Mouse (Mus musculus): ENCODE results near the gene Prrt2. TPM values are rescaled to one million over a fixed set of nuclear protein-coding genes. Genes with fewer than 3 reads are reported as not detected.

Gene Prrt2
- polyA plus RNA-seq, 1 experiment from 2014 or later: 11.9 TPM

DNA sequence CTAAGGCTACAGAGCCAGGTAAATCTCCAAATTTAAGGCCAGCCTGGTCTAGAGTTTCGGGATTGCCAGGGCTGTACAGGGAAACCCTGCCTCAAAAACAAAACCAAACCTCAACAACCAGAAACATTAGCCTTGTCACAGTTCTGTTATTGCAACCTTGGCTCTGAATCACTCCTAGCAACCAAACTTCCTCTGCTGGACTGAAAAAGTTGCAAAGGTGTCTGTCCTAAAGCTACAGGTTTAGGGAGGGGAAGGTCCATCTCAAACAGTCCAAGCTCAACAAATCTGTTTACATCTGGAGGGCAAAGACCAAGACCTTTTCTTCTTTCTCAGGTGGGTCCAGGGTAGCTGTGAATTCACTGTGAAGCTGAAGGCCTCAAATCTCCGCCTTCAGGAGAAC, 10.0 kb downstream of the Prrt2 start:
- no peak for ATAC-seq
- Histone ChIP-seq H3K4me1 (replicated peaks) (peaks cover 27% of the 10 kb centered on the region), H3K27me3 (no peaks in the 10 kb centered on the region), H3K9ac (replicated peaks) (no peak overlapping the region), H3K4me3 (replicated peaks) (no peak overlapping the region), H3K36me3 (peaks cover 38% of the 10 kb centered on the region), H3K27ac (no peak overlapping the region), H3K4me2 (replicated peaks) (no peak overlapping the region), H3K9me3 (no peaks in the 10 kb centered on the region)
- 98% methylated on average over 2 of the region's 2 CpGs for WGBS

GRCm38 (mm10) chr7:127009307-127010085, 11.5 kb downstream of the Prrt2 start:
- Histone ChIP-seq H3K4me3 (replicated peaks) (no peak overlapping the region), H3K27ac (0 out of 2 replicates have a peak overlapping the region, but pooled peaks have one; percentile 41), H3K9ac (replicated peaks) (no peak overlapping the region; the same call in 1 of the 2 replicates), H3K36me3 (peaks cover 26% of the 10 kb centered on the region), H3K4me2 (replicated peaks) (no peak overlapping the region), H3K9me3 (no peaks in the 10 kb centered on the region), H3K4me1 (replicated peaks) (peaks cover 11% of the 10 kb centered on the region), H3K27me3 (no peaks in the 10 kb centered on the region)
- 86% methylated on average over 17 of the region's 17 CpGs for WGBS
- no peak for ATAC-seq

- peak; percentile 56; the same call in 1 of the 2 replicates for ATAC-seq
- WGBS: 67% methylated on average over 9 of the region's 9 CpGs
- Histone ChIP-seq H3K36me3 (peaks cover 16% of the 10 kb centered on the region), H3K9ac (replicated peaks) (no peak overlapping the region; the same call in 1 of the 2 replicates), H3K27ac (peak overlapping the region; percentile 41), H3K4me1 (replicated peaks) (peaks cover 3% of the 10 kb centered on the region; the same call in 1 of the 2 replicates), H3K9me3 (no peaks in the 10 kb centered on the region), H3K4me3 (replicated peaks) (no peak overlapping the region), H3K27me3 (no peaks in the 10 kb centered on the region), H3K4me2 (replicated peaks) (no peak overlapping the region)
Observed at GRCm38 (mm10) chr7:127008239-127009019, 12.6 kb downstream of the Prrt2 start.

DNA sequence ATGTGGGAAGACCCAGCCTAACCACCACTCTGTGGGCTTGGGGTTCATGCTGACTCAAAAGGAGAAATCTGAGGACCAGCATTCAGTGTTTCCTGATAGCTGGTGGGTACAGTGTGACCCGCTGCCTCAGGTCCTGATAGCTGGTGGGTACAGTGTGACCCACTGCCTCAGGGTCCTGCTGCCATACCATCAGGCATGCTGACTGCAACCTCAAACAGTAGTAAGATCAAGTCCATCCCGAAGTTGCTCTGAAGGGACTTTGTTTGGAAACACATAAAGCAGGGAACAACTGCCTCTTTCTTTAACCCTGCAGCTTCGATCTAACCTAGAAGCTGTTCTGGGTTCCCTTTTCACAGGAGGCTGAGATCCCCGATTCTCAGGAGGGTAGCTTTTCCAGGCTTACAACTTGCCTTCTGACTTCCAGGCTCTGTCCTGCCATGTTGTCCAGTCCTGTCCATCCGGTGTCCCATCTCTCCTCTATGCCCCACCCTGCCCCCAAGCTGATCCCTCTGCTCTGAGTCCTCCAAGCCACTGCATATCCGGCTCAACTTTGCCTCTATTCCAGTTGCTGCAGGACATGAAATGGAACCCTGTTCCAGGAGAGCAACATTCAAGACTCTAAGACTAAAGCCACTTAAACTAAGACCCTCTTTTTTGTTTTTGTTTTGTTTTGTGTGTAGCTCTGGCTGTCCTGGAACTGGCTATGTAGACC, 13.5 kb downstream of the Prrt2 start:
- no peak for ATAC-seq
- H3K9me3 ChIP-seq: no peaks in the 10 kb centered on the region
- no peaks in the 10 kb centered on the region for H3K27me3 ChIP-seq
- H3K9ac ChIP-seq (replicated peaks): no peak overlapping the region
- H3K4me1 ChIP-seq (replicated peaks): no peaks in the 10 kb centered on the region; the same call in 1 of the 2 replicates
- H3K4me3 ChIP-seq (replicated peaks): no peak overlapping the region
- WGBS: 94% methylated on average over 6 of the region's 6 CpGs
- peaks cover 8% of the 10 kb centered on the region; the same call in 1 of the 2 replicates for H3K36me3 ChIP-seq
- H3K27ac ChIP-seq: no peak overlapping the region
- H3K4me2 ChIP-seq (replicated peaks): no peak overlapping the region

DNA sequence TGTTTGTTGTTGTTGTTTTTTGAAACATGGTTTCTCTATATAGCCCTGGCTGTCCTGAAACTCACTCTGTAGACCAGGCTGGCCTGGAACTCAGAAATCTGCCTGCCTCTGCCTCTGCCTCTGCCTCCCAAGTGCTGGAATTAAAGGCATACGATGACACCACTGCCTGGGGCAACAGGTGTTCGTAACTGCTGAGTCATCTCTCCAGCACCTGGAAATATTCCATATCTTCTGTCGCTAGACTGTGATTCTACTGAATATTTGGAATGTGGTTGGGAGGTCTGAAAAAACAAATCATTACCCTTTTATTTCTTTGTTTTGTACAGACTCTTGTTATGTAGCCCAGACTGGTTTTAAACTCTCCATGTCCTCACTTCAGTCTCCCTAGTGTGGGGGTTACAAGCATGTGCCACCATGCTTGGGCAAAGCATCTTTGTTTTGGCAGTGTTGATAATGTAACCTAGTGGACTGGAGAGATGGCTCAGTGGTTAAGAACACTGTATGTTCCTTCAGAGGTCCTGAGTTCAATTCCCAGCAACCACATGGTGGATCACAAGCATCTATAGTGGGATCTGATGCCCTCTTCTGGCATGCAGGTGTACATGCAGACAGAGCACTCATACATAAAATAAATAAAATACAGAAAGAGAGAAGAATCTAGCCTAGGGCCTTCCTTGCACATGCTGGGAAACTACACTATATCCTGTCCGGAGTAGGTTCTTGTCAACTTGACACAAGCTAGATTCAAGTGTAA, 16.7 kb downstream of the Prrt2 start:
- Histone ChIP-seq H3K4me2 (replicated peaks) (no peak overlapping the region), H3K27me3 (no peaks in the 10 kb centered on the region), H3K4me1 (replicated peaks) (no peaks in the 10 kb centered on the region; the same call in 1 of the 2 replicates), H3K9me3 (no peaks in the 10 kb centered on the region), H3K36me3 (no peaks in the 10 kb centered on the region), H3K4me3 (replicated peaks) (no peak overlapping the region), H3K27ac (no peak overlapping the region), H3K9ac (replicated peaks) (no peak overlapping the region)
- 91% methylated on average over 4 of the region's 4 CpGs for WGBS
- no peak for ATAC-seq

GRCm38 (mm10) chr7:127003620-127004019, 17.4 kb downstream of the Prrt2 start:
- Histone ChIP-seq H3K27ac (no peak overlapping the region), H3K4me3 (replicated peaks) (no peak overlapping the region), H3K9me3 (no peaks in the 10 kb centered on the region), H3K4me2 (replicated peaks) (no peak overlapping the region), H3K9ac (replicated peaks) (no peak overlapping the region), H3K36me3 (no peaks in the 10 kb centered on the region), H3K4me1 (replicated peaks) (no peaks in the 10 kb centered on the region; the same call in 1 of the 2 replicates), H3K27me3 (no peaks in the 10 kb centered on the region)
- WGBS: 93% methylated on average over 5 of the region's 5 CpGs
- no peak for ATAC-seq

- Histone ChIP-seq H3K9ac (replicated peaks) (no peak overlapping the region), H3K4me1 (replicated peaks) (no peaks in the 10 kb centered on the region), H3K27me3 (no peaks in the 10 kb centered on the region), H3K27ac (no peak overlapping the region), H3K36me3 (no peaks in the 10 kb centered on the region), H3K9me3 (no peaks in the 10 kb centered on the region), H3K4me2 (replicated peaks) (no peak overlapping the region), H3K4me3 (replicated peaks) (no peak overlapping the region)
- ATAC-seq: no peak
- 91% methylated on average over 10 of the region's 10 CpGs for WGBS
Observed at GRCm38 (mm10) chr7:126999568-126999967, 21.4 kb downstream of the Prrt2 start.

DNA sequence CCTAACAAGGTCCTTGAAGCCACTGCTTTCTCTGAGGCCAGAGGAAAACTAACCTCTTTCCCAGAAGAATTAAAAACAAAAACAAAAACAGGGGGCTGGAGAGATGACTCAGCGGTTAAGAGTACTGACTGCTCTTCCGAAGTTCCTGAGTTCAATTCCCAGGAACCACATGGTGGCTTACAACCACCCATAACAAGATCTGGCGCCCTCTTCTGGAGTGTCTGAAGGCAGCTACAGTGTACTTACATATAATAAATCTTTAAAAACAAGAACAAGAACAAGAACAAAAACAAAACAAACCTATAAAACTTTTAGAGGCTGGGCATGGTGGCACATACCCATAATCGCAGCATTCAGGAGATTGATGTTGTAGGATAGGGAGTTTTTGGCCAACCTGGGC, 24.6 kb downstream of the Prrt2 start:
- Histone ChIP-seq H3K27me3 (no peaks in the 10 kb centered on the region), H3K4me3 (replicated peaks) (no peak overlapping the region), H3K4me2 (replicated peaks) (no peak overlapping the region), H3K36me3 (no peaks in the 10 kb centered on the region), H3K4me1 (replicated peaks) (no peaks in the 10 kb centered on the region), H3K9ac (replicated peaks) (no peak overlapping the region), H3K9me3 (no peaks in the 10 kb centered on the region), H3K27ac (no peak overlapping the region)
- 80% methylated on average over 4 of the region's 4 CpGs for WGBS
- ATAC-seq: no peak

GRCm38 (mm10) chr7:126988816-126989215, 32.2 kb downstream of the Prrt2 start:
- H3K4me2 ChIP-seq (replicated peaks): no peak overlapping the region
- no peaks in the 10 kb centered on the region for H3K4me1 ChIP-seq (replicated peaks)
- ATAC-seq: no peak
- H3K36me3 ChIP-seq: no peaks in the 10 kb centered on the region
- H3K27ac ChIP-seq: no peak overlapping the region
- no peak overlapping the region for H3K4me3 ChIP-seq (replicated peaks)
- H3K9ac ChIP-seq (replicated peaks): no peak overlapping the region
- no peaks in the 10 kb centered on the region for H3K27me3 ChIP-seq
- no peaks in the 10 kb centered on the region for H3K9me3 ChIP-seq
- 71% methylated on average over 8 of the region's 8 CpGs for WGBS

GRCm38 (mm10) chr7:126986319-126986718, 34.7 kb downstream of the Prrt2 start:
- H3K4me1 ChIP-seq (replicated peaks): no peaks in the 10 kb centered on the region
- H3K9me3 ChIP-seq: no peaks in the 10 kb centered on the region
- H3K4me2 ChIP-seq (replicated peaks): no peak overlapping the region
- no peak overlapping the region for H3K27ac ChIP-seq
- WGBS: 51% methylated on average over 9 of the region's 9 CpGs
- no peaks in the 10 kb centered on the region for H3K27me3 ChIP-seq
- peaks cover 3% of the 10 kb centered on the region; the same call in 1 of the 2 replicates for H3K36me3 ChIP-seq
- ATAC-seq: no peak
- H3K9ac ChIP-seq (replicated peaks): no peak overlapping the region
- H3K4me3 ChIP-seq (replicated peaks): no peak overlapping the region

DNA sequence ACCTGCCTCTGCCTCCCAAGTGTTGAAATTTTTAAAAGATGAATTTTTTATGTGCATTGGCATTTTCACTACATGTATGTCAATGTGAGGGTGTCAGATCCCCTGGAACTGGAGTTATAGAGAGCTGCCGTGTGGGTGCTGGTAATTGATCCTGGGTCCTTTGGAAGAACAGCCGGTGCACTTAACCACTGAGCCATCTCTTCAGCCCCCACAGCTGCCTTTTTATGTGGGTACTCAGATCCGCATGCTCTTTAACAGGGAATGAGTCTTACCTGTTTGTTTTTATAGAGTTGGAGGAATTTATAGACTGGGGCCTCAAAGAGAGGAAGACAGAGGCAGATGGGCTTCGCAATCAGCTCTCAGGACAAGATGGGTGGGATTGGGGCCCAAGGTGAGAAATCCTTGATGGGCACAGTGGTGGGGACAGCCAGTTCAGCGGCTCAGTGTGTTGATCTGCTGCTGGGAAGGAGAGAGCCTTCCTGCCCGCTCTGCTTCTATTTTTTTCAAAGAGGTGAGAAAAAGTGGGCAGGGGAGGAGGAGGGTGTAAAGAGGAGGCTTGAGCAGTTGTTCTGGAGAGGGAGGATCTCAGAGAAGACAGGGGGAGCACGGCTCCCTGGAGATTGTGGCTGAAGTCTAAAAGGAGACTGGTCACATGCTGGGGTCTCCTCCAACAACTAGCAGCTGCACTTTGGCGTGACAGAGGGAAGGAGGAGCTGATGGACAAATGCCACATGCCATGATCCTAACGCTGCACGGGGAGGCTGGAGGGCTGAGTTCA, 36.2 kb downstream of the Prrt2 start:
- Histone ChIP-seq H3K4me3 (replicated peaks) (no peak overlapping the region), H3K4me1 (replicated peaks) (no peaks in the 10 kb centered on the region), H3K36me3 (peaks cover 16% of the 10 kb centered on the region), H3K9ac (replicated peaks) (no peak overlapping the region), H3K27ac (no peak overlapping the region), H3K9me3 (no peaks in the 10 kb centered on the region), H3K4me2 (replicated peaks) (no peak overlapping the region), H3K27me3 (no peaks in the 10 kb centered on the region)
- 71% methylated on average over 10 of the region's 10 CpGs for WGBS
- no peak for ATAC-seq
